Mouse (Mus musculus): ENCODE measurements around the gene 5830473C10Rik. TPM values are rescaled to one million over a fixed set of nuclear protein-coding genes. Genes with fewer than 3 reads are reported as not detected.

The 5830473C10Rik gene
- total RNA-seq, 2 experiments from 2014 or later = 0.16 TPM; not detected in 1

DNA sequence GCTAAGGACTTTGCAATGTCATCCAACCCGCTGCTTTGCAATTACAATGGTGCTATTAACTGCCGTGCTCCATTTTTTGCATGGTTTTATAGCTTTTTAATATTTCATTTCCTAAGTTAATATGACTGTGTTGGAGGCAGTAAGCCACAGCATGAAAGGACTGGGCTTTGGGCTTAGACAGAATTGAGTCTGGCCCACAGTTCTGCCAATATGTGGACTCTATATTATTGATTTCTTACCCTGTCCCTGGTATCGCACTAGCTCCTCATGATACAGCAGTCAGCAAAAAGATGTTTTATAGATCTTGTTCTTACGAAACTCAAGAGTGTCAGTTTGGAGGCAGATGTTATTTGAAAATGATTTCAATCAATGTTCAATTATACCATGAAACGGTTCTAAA is 85.5 kb downstream of the 5830473C10Rik start:
- no peak for DNase-seq (ENCODE audit: low spot score in 2 of 2)

Other genes starting within 250 kb of the 5830473C10Rik start
- 10 to 100 TPM; 78.9 to 85.1 TPM for gene Ankrd17, start 194.5 kb upstream of the 5830473C10Rik start, total RNA-seq (2021)
- 1 to 10 TPM; 1.4 to 2.1 TPM for gene Gm9958, start 193.9 kb upstream of the 5830473C10Rik start, total RNA-seq (2021)
- gene Alb, start 100.2 kb upstream of the 5830473C10Rik start, total RNA-seq (2021) = 100 to 1,000 TPM in 1 of 2 experiments, 10 to 100 TPM in 1; 13.1 to 124 TPM
- gene Afp, start 70.4 kb upstream of the 5830473C10Rik start, total RNA-seq (2021) = 10 to 100 TPM in 1 of 2 experiments, 1 to 10 TPM in 1; 5.0 to 37.2 TPM
- under 1 TPM in 1 of 2 experiments, not detected in 1; 0.60 TPM for gene Afm, start 42.2 kb upstream of the 5830473C10Rik start, total RNA-seq (2021)
- gene Rassf6, start 79.5 kb downstream of the 5830473C10Rik start, total RNA-seq (2021) = not detected
- gene Cxcl5, start 198.3 kb downstream of the 5830473C10Rik start, total RNA-seq (2021) = under 1 TPM in 1 of 2 experiments, not detected in 1; 0.34 TPM
- gene Ppbp, start 207.4 kb downstream of the 5830473C10Rik start, total RNA-seq (2021) = 1 to 10 TPM; 1.4 to 1.5 TPM
- 10 to 100 TPM; 77.8 to 84.1 TPM for gene Pf4, start 211.3 kb downstream of the 5830473C10Rik start, total RNA-seq (2021)
- not detected for gene Cxcl3, start 225.0 kb downstream of the 5830473C10Rik start, total RNA-seq (2021)
- not detected for gene Cxcl15, start 233.4 kb downstream of the 5830473C10Rik start, total RNA-seq (2021)

Measured in gastrocnemius, postnatal 4 days (tissue).